Mouse (Mus musculus) MEL (cell line): ENCODE measurements around the gene Atf5. TPM values are rescaled to one million over a fixed set of nuclear protein-coding genes. Genes with fewer than 3 reads are reported as not detected.
A peak's percentile ranks its signal among the peaks of the same experiment; 100 is the strongest.

Source experiments
- DNase-seq: peaks from one replicate; pipeline ENCODE4 v3.0.0; 2011; ENCODE audit warnings: low read depth, low spot score
- H3K27ac ChIP-seq: 2 replicates; pipeline ENCODE4 v1.5.1; 2012; ENCODE audit warnings: low read depth, mild to moderate bottlenecking, control low read depth, low read length, moderate library complexity; ENCODE audit not compliant: control insufficient read depth
- H3K27me3 ChIP-seq, 2 experiments: fragments of 150-350 bp in 1 of 2; sonication (generic) in 1 of 2; 2 replicates each; pipeline ENCODE4 v1.6.1; 2012; ENCODE audit warnings: low read length in 2 of 2, mild to moderate bottlenecking in 2 of 2, improper control_type of control experiment in 1 of 2, moderate library complexity in 1 of 2; ENCODE audit not compliant: insufficient read depth in 2 of 2, control insufficient read depth in 1 of 2
- H3K36me3 ChIP-seq, 2 experiments: 2 replicates each; pipeline ENCODE4 v1.6.1; 2012 to 2014; ENCODE audit warnings: low read length in 2 of 2, improper control_type of control experiment in 1 of 2, inconsistent platforms in 1 of 2, mild to moderate bottlenecking in 1 of 2; ENCODE audit not compliant: insufficient read depth in 2 of 2, control insufficient read depth in 1 of 2
- H3K4me1 ChIP-seq, 2 experiments: fragments of 150-350 bp in 1 of 2; sonication (generic) in 1 of 2; 2 replicates each; pipeline ENCODE4 v1.6.1; 2012; ENCODE audit warnings: low read length in 2 of 2, improper control_type of control experiment in 1 of 2, mild to moderate bottlenecking in 1 of 2; ENCODE audit not compliant: insufficient read depth in 2 of 2, control insufficient read depth in 1 of 2
- H3K4me3 ChIP-seq, 2 experiments: fragments of 150-350 bp in 1 of 2; sonication (generic) in 1 of 2; 2 replicates each; pipeline ENCODE4 v1.5.1; 2012; ENCODE audit warnings: low read depth in 2 of 2, low read length in 2 of 2, mild to moderate bottlenecking in 2 of 2, moderate library complexity in 2 of 2, control low read depth in 1 of 2, improper control_type of control experiment in 1 of 2; ENCODE audit not compliant: control insufficient read depth in 1 of 2, insufficient read depth in 1 of 2
- H3K79me2 ChIP-seq: 2 replicates; pipeline ENCODE4 v1.6.1; 2012; ENCODE audit warnings: mild to moderate bottlenecking, low read length, moderate library complexity; ENCODE audit not compliant: control insufficient read depth, poor library complexity, insufficient read depth
- H3K9ac ChIP-seq: 2 replicates; pipeline ENCODE4 v1.6.1; 2012; ENCODE audit warnings: low read depth, mild to moderate bottlenecking, control low read depth, low read length, moderate library complexity; ENCODE audit not compliant: control insufficient read depth, poor library complexity, severe bottlenecking
- H3K9me3 ChIP-seq: fragments of 150-350 bp; sonication (generic); replicated peaks from 2 replicates; pipeline ENCODE4 v1.6.1; 2012; ENCODE audit warnings: mild to moderate bottlenecking, low read length, improper control_type of control experiment, moderate library complexity; ENCODE audit not compliant: insufficient read depth
- CHD1 ChIP-seq: IDR thresholded peaks from 2 replicates; pipeline ENCODE4 v1.6.1; 2012; ENCODE audit warnings: low read depth, mild to moderate bottlenecking, inconsistent platforms, low read length, improper control_type of control experiment
- CHD2 ChIP-seq: IDR thresholded peaks from 2 replicates; pipeline ENCODE4 v1.6.1; 2011; ENCODE audit warnings: low read length, improper control_type of control experiment
- CTCF ChIP-seq, 3 experiments: IDR thresholded peaks in 2 of 3; conservative IDR thresholded peaks in 1 of 3; 2 replicates each; pipeline ENCODE4 v1.5.1; 2011 to 2012; ENCODE audit warnings: low read length in 3 of 3, low read depth in 2 of 3, mild to moderate bottlenecking in 2 of 3, improper control_type of control experiment in 1 of 3, inconsistent platforms in 1 of 3, mixed read lengths in 1 of 3, moderate library complexity in 1 of 3; ENCODE audit not compliant: control insufficient read depth in 1 of 3, insufficient read depth in 1 of 3, poor library complexity in 1 of 3, severe bottlenecking in 1 of 3
- E2F4 ChIP-seq: IDR thresholded peaks from 2 replicates; pipeline ENCODE4 v1.6.1; 2011; ENCODE audit warnings: low read depth, low read length, improper control_type of control experiment, borderline replicate concordance
- ELF1 ChIP-seq: IDR thresholded peaks from 2 replicates; pipeline ENCODE4 v1.6.1; 2014; ENCODE audit warnings: low read depth, mild to moderate bottlenecking, inconsistent platforms, low read length, improper control_type of control experiment, moderate library complexity
- EP300 ChIP-seq, 2 experiments: IDR thresholded peaks; 2 replicates each; pipeline ENCODE4 v1.6.1; 2011; ENCODE audit warnings: improper control_type of control experiment in 2 of 2, low read length in 2 of 2, low read depth in 1 of 2, mild to moderate bottlenecking in 1 of 2
- ETS1 ChIP-seq: IDR thresholded peaks from 2 replicates; pipeline ENCODE4 v1.6.1; 2012; ENCODE audit warnings: low read depth, mild to moderate bottlenecking, inconsistent platforms, low read length, improper control_type of control experiment, moderate library complexity
- HCFC1 ChIP-seq: IDR thresholded peaks from 2 replicates; pipeline ENCODE4 v1.6.1; 2012; ENCODE audit warnings: low read depth, mild to moderate bottlenecking, inconsistent platforms, low read length, improper control_type of control experiment, moderate library complexity
- JUND ChIP-seq: IDR thresholded peaks from 2 replicates; pipeline ENCODE4 v1.6.1; 2011; ENCODE audit warnings: low read depth, mild to moderate bottlenecking, improper control_type of control experiment, low read length
- KAT2A ChIP-seq: conservative IDR thresholded peaks from 2 replicates; pipeline ENCODE4 v1.6.1; 2012; ENCODE audit warnings: low read depth, low read length, improper control_type of control experiment, inconsistent platforms
- MAFK ChIP-seq: IDR thresholded peaks from 2 replicates; pipeline ENCODE4 v1.6.1; 2011; ENCODE audit warnings: low read depth, mild to moderate bottlenecking, low read length, improper control_type of control experiment, borderline replicate concordance
- MAZ ChIP-seq: IDR thresholded peaks from 2 replicates; pipeline ENCODE4 v1.6.1; 2012; ENCODE audit warnings: low read depth, mild to moderate bottlenecking, inconsistent platforms, low read length, improper control_type of control experiment
- MEF2A ChIP-seq: IDR thresholded peaks from 2 replicates; pipeline ENCODE4 v1.6.1; 2014; ENCODE audit warnings: low read depth, mild to moderate bottlenecking, inconsistent platforms, low read length, improper control_type of control experiment; ENCODE audit not compliant: poor library complexity, insufficient replicate concordance, severe bottlenecking; ENCODE audit errors: extremely low read depth
- MXI1 ChIP-seq: IDR thresholded peaks from 2 replicates; pipeline ENCODE4 v1.6.1; 2011; ENCODE audit warnings: mild to moderate bottlenecking, low read depth, low read length, improper control_type of control experiment
- MYB ChIP-seq: IDR thresholded peaks from 2 replicates; pipeline ENCODE4 v1.6.1; 2011; ENCODE audit warnings: mild to moderate bottlenecking, low read depth, low read length, improper control_type of control experiment
- MYC ChIP-seq: IDR thresholded peaks from 2 replicates; pipeline ENCODE4 v1.6.1; 2011; ENCODE audit warnings: low read depth, mild to moderate bottlenecking, low read length, improper control_type of control experiment, moderate library complexity
- NELFE ChIP-seq: IDR thresholded peaks from 2 replicates; pipeline ENCODE4 v1.6.1; 2011; ENCODE audit warnings: low read depth, low read length, improper control_type of control experiment
- NRF1 ChIP-seq: IDR thresholded peaks from 2 replicates; pipeline ENCODE4 v1.6.1; 2014; ENCODE audit warnings: low read depth, mild to moderate bottlenecking, inconsistent platforms, low read length, improper control_type of control experiment, moderate library complexity; ENCODE audit not compliant: poor library complexity, insufficient read depth, severe bottlenecking
- POLR2A ChIP-seq, 2 experiments: IDR thresholded peaks; 2 replicates each; pipeline ENCODE4 v1.6.1; 2011 to 2012; ENCODE audit warnings: low read length in 2 of 2, mild to moderate bottlenecking in 2 of 2, control low read depth in 1 of 2, improper control_type of control experiment in 1 of 2, low read depth in 1 of 2, moderate library complexity in 1 of 2; ENCODE audit not compliant: control insufficient read depth in 1 of 2, insufficient read depth in 1 of 2, poor library complexity in 1 of 2
- POLR2AphosphoS2 ChIP-seq: IDR thresholded peaks from 2 replicates; pipeline ENCODE4 v1.6.1; 2011; ENCODE audit warnings: low read length, improper control_type of control experiment
- POLR2AphosphoS5 ChIP-seq: IDR thresholded peaks from 2 replicates; pipeline ENCODE4 v1.6.1; 2012; ENCODE audit warnings: low read depth, borderline replicate concordance, mild to moderate bottlenecking, inconsistent platforms, low read length, moderate library complexity, mixed read lengths
- RAD21 ChIP-seq: IDR thresholded peaks from 2 replicates; pipeline ENCODE4 v1.6.1; 2011; ENCODE audit warnings: mild to moderate bottlenecking, low read depth, low read length, improper control_type of control experiment
- RCOR1 ChIP-seq: IDR thresholded peaks from 2 replicates; pipeline ENCODE4 v1.6.1; 2012; ENCODE audit warnings: low read depth, mild to moderate bottlenecking, inconsistent platforms, low read length, improper control_type of control experiment
- SIN3A ChIP-seq: IDR thresholded peaks from 2 replicates; pipeline ENCODE4 v1.6.1; 2012; ENCODE audit warnings: low read length, improper control_type of control experiment, inconsistent platforms
- TBP ChIP-seq: IDR thresholded peaks from 2 replicates; pipeline ENCODE4 v1.8.0; 2011; ENCODE audit warnings: low read depth, low read length, improper control_type of control experiment
- USF1 ChIP-seq: IDR thresholded peaks from 2 replicates; pipeline ENCODE4 v1.6.1; 2014; ENCODE audit warnings: low read depth, mild to moderate bottlenecking, inconsistent platforms, low read length, improper control_type of control experiment, moderate library complexity
- USF2 ChIP-seq, 2 experiments: IDR thresholded peaks; 2 replicates each; pipeline ENCODE4 v1.6.1; 2011 to 2012; ENCODE audit warnings: improper control_type of control experiment in 2 of 2, low read length in 2 of 2, borderline replicate concordance in 1 of 2, inconsistent platforms in 1 of 2, low read depth in 1 of 2, mild to moderate bottlenecking in 1 of 2; ENCODE audit not compliant: insufficient read depth in 1 of 2
- ZC3H11A ChIP-seq: IDR thresholded peaks from 2 replicates; pipeline ENCODE4 v1.6.1; 2012; ENCODE audit warnings: low read depth, mild to moderate bottlenecking, inconsistent platforms, low read length, improper control_type of control experiment
- ZMIZ1 ChIP-seq: IDR thresholded peaks from 2 replicates; pipeline ENCODE4 v1.6.1; 2012; ENCODE audit warnings: low read depth, mild to moderate bottlenecking, inconsistent platforms, low read length, improper control_type of control experiment, moderate library complexity
- ZNF384 ChIP-seq: IDR thresholded peaks from 2 replicates; pipeline ENCODE4 v1.6.1; 2012; ENCODE audit warnings: low read depth, mild to moderate bottlenecking, inconsistent platforms, low read length, improper control_type of control experiment
- polyA plus RNA-seq, 2 experiments: library from polyadenylated mRNA; stranded (reverse) in 1 of 2; unstranded in 1 of 2; fragments of >175 nt in 1 of 2; fragments of >200 nt in 1 of 2; gene quantifications; 2 replicates each; pipeline versions ENCODE4 v1.2.1 to v1.2.4; 2012; ENCODE audit warnings: low replicate concordance in 2 of 2, low read depth in 1 of 2; ENCODE audit not compliant: insufficient read length in 2 of 2, insufficient read depth in 1 of 2, missing spikeins in 1 of 2
- total RNA-seq: library from RNA; depleted of rRNA; stranded (reverse); fragments of 300-350 nt; gene quantifications from 2 replicates; pipeline ENCODE4 v1.2.3, GENCODE M21; 2012

Gene Atf5
- total and polyA plus RNA-seq, 3 experiments: 17.6 to 95.5 TPM; not detected in 1

GRCm38 (mm10) chr7:44819391-44819790 is 2.9 kb upstream of the Atf5 start:
- peaks cover 88% of the 10 kb centered on the region for H3K79me2 ChIP-seq
- H3K9me3 ChIP-seq: no peaks in the 10 kb centered on the region
- peak overlapping the region; percentile 87 to 94 for H3K4me3 ChIP-seq
- TF ChIP-seq POLR2A (IDR thresholded peaks at IDR 0.05; ENCODE audit: control insufficient read depth in 1 of 2, insufficient read depth in 1 of 2, low read depth in 1 of 2, low read length in 2 of 2, poor library complexity in 1 of 2) (no peak), MAFK (no peak), POLR2AphosphoS2 (peak; percentile 1; the same call in 1 of the 2 replicates)
- H3K9ac ChIP-seq: peak overlapping the region; percentile 97
- DNase-seq: no peak
- H3K4me1 ChIP-seq: peaks cover 39 to 58% of the 10 kb centered on the region in 2 experiments
- H3K27ac ChIP-seq: peak overlapping the region; percentile 94
- peaks cover 19 to 64% of the 10 kb centered on the region in 2 experiments for H3K36me3 ChIP-seq
- no peaks in the 10 kb centered on the region for H3K27me3 ChIP-seq

GRCm38 (mm10) chr7:44818751-44819235 is 2.3 kb upstream of the Atf5 start:
- Histone ChIP-seq H3K4me3 (peak overlapping the region; percentile 87 to 94), H3K9me3 (no peaks in the 10 kb centered on the region), H3K79me2 (peaks cover 82% of the 10 kb centered on the region), H3K9ac (peak overlapping the region; percentile 97), H3K27ac (peak overlapping the region; percentile 94), H3K36me3 (peaks cover 16 to 60% of the 10 kb centered on the region in 2 experiments), H3K4me1 (peaks cover 34 to 61% of the 10 kb centered on the region in 2 experiments), H3K27me3 (no peaks in the 10 kb centered on the region)
- DNase-seq: peak; percentile 82
- TF ChIP-seq MYC (peak; percentile 73; the same call in 1 of the 2 replicates), USF2 (IDR thresholded peaks at IDR 0.05; ENCODE audit: borderline replicate concordance in 1 of 2, insufficient read depth in 1 of 2, low read depth in 1 of 2, low read length in 2 of 2) (no peak), CTCF (IDR thresholded peaks at IDR 0.05 in 2 of 3, conservative IDR thresholded peaks at IDR 0.05 in 1 of 3; ENCODE audit: control insufficient read depth in 1 of 3, insufficient read depth in 1 of 3, low read depth in 2 of 3, low read length in 3 of 3, poor library complexity in 1 of 3, severe bottlenecking in 1 of 3) (no peak), MYB (0 out of 2 replicates have a peak, but pooled peaks have one; percentile 29), RAD21 (no peak), ETS1 (peak; percentile 56; the same call in 1 of the 2 replicates), POLR2A (IDR thresholded peaks at IDR 0.05; ENCODE audit: control insufficient read depth in 1 of 2, insufficient read depth in 1 of 2, low read depth in 1 of 2, low read length in 2 of 2, poor library complexity in 1 of 2) (peak; percentile 46 to 56; a peak in 2 of 4 replicates), EP300 (IDR thresholded peaks at IDR 0.05; ENCODE audit: low read depth in 1 of 2, low read length in 2 of 2) (peak in 1 of 2 experiments; percentile 84; a peak in 2 of 4 replicates), POLR2AphosphoS5 (no peak), JUND (peak; percentile 52; the same call in 1 of the 2 replicates), MXI1 (peak; percentile 95), E2F4 (peak; percentile 68; the same call in 1 of the 2 replicates), KAT2A (peak; percentile 93), NRF1 (peak; percentile 53; the same call in 1 of the 2 replicates), TBP (peak; percentile 71; the same call in 1 of the 2 replicates), CHD1 (peak; percentile 91), RCOR1 (peak; percentile 59), MEF2A (no peak), ZMIZ1 (peak; percentile 36; the same call in 1 of the 2 replicates), NELFE (peak; percentile 60), ZC3H11A (no peak), ELF1 (peak; percentile 55; the same call in 1 of the 2 replicates), ZNF384 (0 out of 2 replicates have a peak, but pooled peaks have one; percentile 35), SIN3A (peak; percentile 91), HCFC1 (peak; percentile 76), USF1 (no peak), MAZ (peak; percentile 92; the same call in 1 of the 2 replicates), CHD2 (peak; percentile 49)
